Mouse (Mus musculus) embryonic facial prominence, embryonic 10.5 days (tissue): ENCODE measurements around the gene Gm8267. TPM values are rescaled to one million over a fixed set of nuclear protein-coding genes. Genes with fewer than 3 reads are reported as not detected.
"Not testable (repeated sequence)": the region's sequence is repeated elsewhere in the genome, so short reads cannot be mapped to it uniquely, and the experiment has no call there.

Experiments used
- DNase-seq: peaks from one replicate; pipeline ENCODE4 v3.0.0-alpha.2; 2017; ENCODE audit warnings: low spot score
- H3K27ac ChIP-seq: fragments of 300-500 bp; sonication (generic); replicated peaks from 2 replicates; pipeline ENCODE4 v1.5.1; 2016; ENCODE audit warnings: mild to moderate bottlenecking
- H3K27me3 ChIP-seq: fragments of 300-500 bp; sonication (generic); replicated peaks from 2 replicates; pipeline ENCODE4 v1.6.1; 2016; ENCODE audit warnings: low read depth, mild to moderate bottlenecking; ENCODE audit not compliant: poor library complexity, severe bottlenecking
- H3K36me3 ChIP-seq: fragments of 300-500 bp; sonication (generic); replicated peaks from 2 replicates; pipeline ENCODE4 v1.6.1; 2016; ENCODE audit warnings: mild to moderate bottlenecking, moderate library complexity
- H3K4me1 ChIP-seq: fragments of 300-500 bp; sonication (generic); 2 replicates; pipeline ENCODE4 v1.6.1; 2016
- H3K4me3 ChIP-seq: fragments of 300-500 bp; sonication (generic); 2 replicates; pipeline ENCODE4 v1.5.1; 2016; ENCODE audit warnings: mild to moderate bottlenecking, moderate library complexity
- H3K9me3 ChIP-seq: fragments of 300-500 bp; sonication (generic); 2 replicates; pipeline ENCODE4 v1.6.1; 2016; ENCODE audit warnings: mild to moderate bottlenecking
- WGBS: fragments of 180-500 bp; shearing (Covaris S2); methylation state at CpG from one replicate; pipeline ENCODE4 v1.1.7; 2016; 5-methylcytosine and 5-hydroxymethylcytosine counted together
- polyA plus RNA-seq: library from polyadenylated mRNA; unstranded; fragments of >200 nt; fragmentation: Nextera tagmentation; extraction: Ambion mirVana; gene quantifications from 2 replicates; pipeline ENCODE4 v1.2.1, GENCODE M21; 2016

Gene Gm8267
- polyA plus RNA-seq = not detected in 2 replicates

GRCm38 (mm10) chr14:44750240-44750639 is at the start of gene Gm8267:
TSS of gene Gm8267 (minus strand) at chr14:44750340.
- Histone ChIP-seq H3K9me3 (no peaks in the 10 kb centered on the region), H3K36me3 (no peaks in the 10 kb centered on the region), H3K4me3 (no peak within 1 kb of the TSS), H3K27me3 (no peaks in the 10 kb centered on the region), H3K4me1 (no peaks in the 10 kb centered on the region), H3K27ac (no peak within 1 kb of the TSS)
- DNase-seq = no peak
- WGBS = 86% methylated on average over 3 of the region's 3 CpGs

GRCm38 (mm10) chr14:44789537-44790382 is 39.6 kb upstream of the Gm8267 start:
- not testable (repeated sequence) for H3K27me3 ChIP-seq, DNase-seq, H3K4me1 ChIP-seq, H3K36me3 ChIP-seq, H3K27ac ChIP-seq, H3K9me3 ChIP-seq, H3K4me3 ChIP-seq
- 72% methylated on average over 2 of the region's 2 CpGs for WGBS

- not testable (repeated sequence) for H3K4me1 ChIP-seq, H3K9me3 ChIP-seq, H3K36me3 ChIP-seq, H3K27me3 ChIP-seq, H3K4me3 ChIP-seq, H3K27ac ChIP-seq, DNase-seq
- 58% methylated on average over 1 of the region's 1 CpGs for WGBS
Measured at GRCm38 (mm10) chr14:44742789-44743188, 7.4 kb downstream of the Gm8267 start.

- not testable (repeated sequence) for H3K27ac ChIP-seq, H3K27me3 ChIP-seq, H3K4me1 ChIP-seq, H3K36me3 ChIP-seq, H3K9me3 ChIP-seq, DNase-seq, H3K4me3 ChIP-seq
Measured at GRCm38 (mm10) chr14:44730711-44731110, 19.4 kb downstream of the Gm8267 start.

- not testable (repeated sequence) for H3K27me3 ChIP-seq, H3K9me3 ChIP-seq, H3K27ac ChIP-seq, H3K36me3 ChIP-seq, H3K4me3 ChIP-seq, H3K4me1 ChIP-seq, DNase-seq
- WGBS = 85% methylated on average over 3 of the region's 3 CpGs
Measured at GRCm38 (mm10) chr14:44706356-44706755, 43.8 kb downstream of the Gm8267 start, which contains the start of gene Gm8257. TSS of gene Gm8257 (minus strand) at chr14:44706456.

Other genes starting within 250 kb of the Gm8267 start
- not detected in 2 replicates for gene Gm17093, start 232.1 kb downstream of the Gm8267 start, polyA plus RNA-seq
- gene Gm8247, start 167.2 kb downstream of the Gm8267 start, polyA plus RNA-seq = not detected in 2 replicates
- not detected in 2 replicates for gene Gm5624, start 122.4 kb downstream of the Gm8267 start, polyA plus RNA-seq
- gene Gm8257, start 43.9 kb downstream of the Gm8267 start, polyA plus RNA-seq = not detected in 2 replicates
- not detected in 2 replicates for gene Ptgdr, start 109.0 kb upstream of the Gm8267 start, polyA plus RNA-seq
- 0.04 and 0.08 TPM in 2 replicates for gene Ptger2, start 237.9 kb upstream of the Gm8267 start, polyA plus RNA-seq